Comparison of ENCODE assay signal across 26 mouse cellular contexts in the genomic region with DNA sequence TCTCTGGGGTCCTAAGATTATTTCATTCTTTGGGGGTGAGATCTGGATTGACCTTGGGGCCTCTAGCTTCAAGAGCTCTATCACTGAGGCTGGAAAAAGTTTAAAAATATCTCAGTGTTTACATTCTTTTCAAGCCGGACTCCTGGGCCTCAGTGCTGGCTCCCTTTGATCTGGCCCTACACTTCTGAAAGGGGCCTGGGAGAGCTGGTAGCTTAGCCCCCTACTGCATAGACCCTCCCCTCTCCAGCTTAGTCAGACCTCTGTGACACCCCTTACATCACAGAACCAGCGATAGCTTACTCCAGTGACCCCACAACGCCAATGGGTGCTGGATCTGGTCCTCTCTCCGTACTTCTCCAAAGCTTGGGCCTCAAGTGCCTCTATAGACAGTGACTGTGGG. TPM values are rescaled to one million over a fixed set of nuclear protein-coding genes. Genes with fewer than 3 reads are reported as not detected.
DNase-seq lines count a peak whose midpoint lies in the region; ATAC-seq and TF ChIP-seq lines count a peak whose summit lies in the region.
"Had no signal": no experiment of that assay in that cellular context is flagged by ENCODE, and none has a peak within 500 bp of the region (broad histone marks: within the 10 kb centered on the region; RNA-seq: fewer than 3 reads in every experiment).

No protein-coding gene starts in this region.

- 0 out of 2 replicates have a peak, but pooled peaks have one; percentile 8 for TF ChIP-seq EP300 in lung, postnatal 0 days (IDR thresholded peaks at IDR 0.05)

- no peak for DNase-seq in gastrocnemius, adult 2 months
- DNase-seq in gastrocnemius, postnatal 36 days = no peak
- DNase-seq in heart, adult 8-10 months (ENCODE audit: low spot score) = no peak
- DNase-seq in lung, postnatal 0 days (ENCODE audit: low spot score) = peak; percentile 21
- no peak for DNase-seq in lung, postnatal 25 days (ENCODE audit: low spot score)
- no peak for DNase-seq in layer of hippocampus, adult 11-12 months (ENCODE audit: low spot score)
- DNase-seq: adrenal gland, postnatal 10 days; cerebellum, adult 18-20 months; cerebellum, postnatal 14 days; gastrocnemius, postnatal 14 days; kidney, postnatal 36 days; layer of hippocampus, adult 9-11 months; right cerebral cortex, postnatal 14 days; thymus, postnatal 25 days had no signal

- H3K9me3 ChIP-seq in heart, embryonic 14.5 days (ENCODE audit: control insufficient read depth, low read length) = no peaks in the 10 kb centered on the region
- no peaks in the 10 kb centered on the region for H3K9me3 ChIP-seq in lung, postnatal 0 days (ENCODE audit: low read length)
- H3K9me3 ChIP-seq: forebrain, embryonic 10.5 days; hindbrain, embryonic 15.5 days; limb, embryonic 13.5 days; liver, embryonic 12.5 days; midbrain, embryonic 15.5 days; neural tube, embryonic 12.5 days had no signal

- H3K27me3 ChIP-seq in heart, embryonic 14.5 days (ENCODE audit: control insufficient read depth, insufficient read depth, low read length) = no peaks in the 10 kb centered on the region
- no peaks in the 10 kb centered on the region for H3K27me3 ChIP-seq in lung, postnatal 0 days (replicated peaks; ENCODE audit: insufficient read depth, low read length)
- H3K27me3 ChIP-seq: hindbrain, embryonic 15.5 days; limb, embryonic 13.5 days; midbrain, embryonic 15.5 days; neural tube, embryonic 12.5 days had no signal

- TF ChIP-seq CTCF in gastrocnemius, adult 2 months (IDR thresholded peaks at IDR 0.05) = no peak
- TF ChIP-seq CTCF in lung, postnatal 0 days (IDR thresholded peaks at IDR 0.05) = no peak

- H3K36me3 ChIP-seq in heart, embryonic 14.5 days (ENCODE audit: control insufficient read depth, insufficient read depth, low read length) = no peaks in the 10 kb centered on the region
- H3K36me3 ChIP-seq in lung, postnatal 0 days (ENCODE audit: insufficient read depth, low read length) = no peaks in the 10 kb centered on the region
- H3K36me3 ChIP-seq: forebrain, embryonic 10.5 days; hindbrain, embryonic 15.5 days; limb, embryonic 13.5 days; liver, embryonic 12.5 days; midbrain, embryonic 15.5 days; neural tube, embryonic 12.5 days had no signal

- no peak overlapping the region for H3K4me3 ChIP-seq in gastrocnemius, adult 2 months
- no peak overlapping the region for H3K4me3 ChIP-seq in heart, embryonic 14.5 days (ENCODE audit: control insufficient read depth in 1 of 2, insufficient read depth in 1 of 2, low read depth in 1 of 2, low read length in 2 of 2)
- H3K4me3 ChIP-seq in lung, postnatal 0 days (ENCODE audit: low read depth, low read length) = no peak overlapping the region
- H3K4me3 ChIP-seq: forebrain, embryonic 10.5 days; hindbrain, embryonic 15.5 days; limb, embryonic 13.5 days; liver, embryonic 12.5 days; midbrain, embryonic 15.5 days; neural tube, embryonic 12.5 days had no signal

- 21% methylated on average over 4 of the region's 4 CpGs for WGBS in heart, embryonic 14.5 days
- WGBS in lung, postnatal 0 days = 9% methylated on average over 4 of the region's 4 CpGs

- H3K27ac ChIP-seq in gastrocnemius, adult 2 months = peak overlapping the region; percentile 68
- peak overlapping the region; percentile 95 to 99 for H3K27ac ChIP-seq in heart, embryonic 14.5 days (replicated peaks in 1 of 2; ENCODE audit: control insufficient read depth in 1 of 2, insufficient read depth in 1 of 2, low read depth in 2 of 2, low read length in 2 of 2)
- H3K27ac ChIP-seq in lung, postnatal 0 days (ENCODE audit: low read length) = no peak overlapping the region
- H3K27ac ChIP-seq: forebrain, embryonic 10.5 days; hindbrain, embryonic 15.5 days; limb, embryonic 13.5 days; liver, embryonic 12.5 days; midbrain, embryonic 15.5 days; neural tube, embryonic 12.5 days had no signal

- H3K9ac ChIP-seq in heart, embryonic 14.5 days (ENCODE audit: low read length) = peak overlapping the region; percentile 13; the same call in 1 of the 2 replicates
- no peak overlapping the region for H3K9ac ChIP-seq in lung, postnatal 0 days (replicated peaks; ENCODE audit: low read depth)
- H3K9ac ChIP-seq: hindbrain, embryonic 15.5 days; limb, embryonic 13.5 days; liver, embryonic 12.5 days; midbrain, embryonic 15.5 days; neural tube, embryonic 12.5 days had no signal

- peak overlapping the region; percentile 68 for H3K4me2 ChIP-seq in heart, embryonic 14.5 days (ENCODE audit: low read length)
- H3K4me2 ChIP-seq in lung, postnatal 0 days (replicated peaks; ENCODE audit: low read depth, low read length) = no peak overlapping the region
- H3K4me2 ChIP-seq: hindbrain, embryonic 15.5 days; limb, embryonic 13.5 days; liver, embryonic 12.5 days; midbrain, embryonic 15.5 days; neural tube, embryonic 12.5 days had no signal

- peaks cover 54 to 71% of the 10 kb centered on the region in 2 experiments for H3K4me1 ChIP-seq in heart, embryonic 14.5 days (ENCODE audit: control insufficient read depth in 2 of 2, insufficient read depth in 2 of 2, low read length in 2 of 2)
- H3K4me1 ChIP-seq in lung, postnatal 0 days (ENCODE audit: insufficient read depth, low read depth, low read length) = 0 out of 2 replicates have a peak, but pooled peaks cover 5% of the 10 kb centered on the region
- H3K4me1 ChIP-seq: forebrain, embryonic 10.5 days; hindbrain, embryonic 15.5 days; liver, embryonic 12.5 days; midbrain, embryonic 15.5 days had no signal

- intact Hi-C loops in gastrocnemius, adult 2 months (cut with DNase I) = no loop called here
- intact Hi-C loops in gastrocnemius, postnatal 36 days (cut with DNase I) = no loop called here

- ATAC-seq in heart, embryonic 14.5 days (ENCODE audit: insufficient number of reproducible peaks, insufficient read depth, low FRiP score, low read depth) = peak; percentile 23; the same call in 1 of the 2 replicates
- ATAC-seq in lung, postnatal 0 days = peak; percentile 52
- ATAC-seq: forebrain, embryonic 16.5 days; liver, embryonic 12.5 days; midbrain, embryonic 15.5 days had no signal

RNA-seq across cellular contexts. Expression of gene Cdh16, which starts 12.6 kb away (rescaled TPM):
- total RNA-seq in gastrocnemius, adult 2 months (2021) = not detected
- total RNA-seq in gastrocnemius, postnatal 36 days (2021) = not detected
- polyA plus RNA-seq in heart, embryonic 14.5 days (2014; fragmentation: Nextera tagmentation; extraction: Ambion mirVana) = 21.5 and 26.4 TPM in 2 replicates
- 1 to 10 TPM; 3.7 to 8.2 (median 6.5) TPM for total RNA-seq in heart, adult 8-10 months (2022)
- 13.8 and 17.2 TPM in 2 replicates for polyA plus RNA-seq in lung, postnatal 0 days (2015; fragmentation: Nextera tagmentation; extraction: Ambion mirVana)
- total RNA-seq: gastrocnemius, postnatal 14 days; hematopoietic stem cell, adult 5-6 weeks; left cerebral cortex, adult 18-20 months; left cerebral cortex, postnatal 25 days had no signal
- polyA plus RNA-seq: embryonic facial prominence, embryonic 11.5 days; forebrain, embryonic 10.5 days; forebrain, embryonic 16.5 days; hindbrain, embryonic 15.5 days; limb, embryonic 13.5 days; midbrain, embryonic 15.5 days; neural tube, embryonic 12.5 days had no signal

RNA-seq across cellular contexts. Expression of gene Rrad, which starts 19.5 kb away (rescaled TPM):
- 1 to 10 TPM; 2.8 to 3.1 TPM for total RNA-seq in gastrocnemius, adult 2 months (2021)
- 1 to 10 TPM; 2.2 to 2.9 TPM for total RNA-seq in gastrocnemius, postnatal 36 days (2021)
- 338 and 417 TPM in 2 replicates for polyA plus RNA-seq in heart, embryonic 14.5 days (2014; fragmentation: Nextera tagmentation; extraction: Ambion mirVana)
- total RNA-seq in heart, adult 8-10 months (2022) = 100 to 1,000 TPM; 215 to 381 (median 317) TPM
- polyA plus RNA-seq in lung, postnatal 0 days (2015; fragmentation: Nextera tagmentation; extraction: Ambion mirVana) = 19.9 and 22.6 TPM in 2 replicates

RNA-seq across cellular contexts. Expression of gene Pdp2, which starts 20.4 kb away (rescaled TPM):
- 1 to 10 TPM; 4.0 to 4.6 TPM for total RNA-seq in gastrocnemius, adult 2 months (2021)
- 1 to 10 TPM; 4.2 to 7.4 TPM for total RNA-seq in gastrocnemius, postnatal 36 days (2021)
- polyA plus RNA-seq in heart, embryonic 14.5 days (2014; fragmentation: Nextera tagmentation; extraction: Ambion mirVana) = 5.4 and 6.4 TPM in 2 replicates
- total RNA-seq in heart, adult 8-10 months (2022) = 10 to 100 TPM; 24.1 to 44.1 (median 34.9) TPM
- polyA plus RNA-seq in lung, postnatal 0 days (2015; fragmentation: Nextera tagmentation; extraction: Ambion mirVana) = 5.9 and 6.0 TPM in 2 replicates

RNA-seq across cellular contexts. Expression of gene Ciao2b, which starts 30.2 kb away (rescaled TPM):
- total RNA-seq in gastrocnemius, adult 2 months (2021) = 10 to 100 TPM; 33.8 to 42.3 TPM
- total RNA-seq in gastrocnemius, postnatal 36 days (2021) = 10 to 100 TPM; 29.1 to 29.4 TPM
- 198 and 201 TPM in 2 replicates for polyA plus RNA-seq in heart, embryonic 14.5 days (2014; fragmentation: Nextera tagmentation; extraction: Ambion mirVana)
- total RNA-seq in heart, adult 8-10 months (2022) = 10 to 100 TPM; 65.5 to 84.7 (median 73.7) TPM
- 70.2 and 72.9 TPM in 2 replicates for polyA plus RNA-seq in lung, postnatal 0 days (2015; fragmentation: Nextera tagmentation; extraction: Ambion mirVana)

Comparison
In these comparisons a context has a peak if more than half of its experiments do, and no peak if none do; other contexts are left out.
1. RNA of gene Cdh16, which starts 12.6 kb away (total RNA-seq): 3.7 to 8.2 TPM in heart, adult 8-10 months; not detected in gastrocnemius, postnatal 36 days and not detected in gastrocnemius, adult 2 months; every median in the first group is over 4 times any median in the second.
2. RNA of gene Rrad, which starts 19.5 kb away (total RNA-seq): 215 to 381 TPM in heart, adult 8-10 months; 2.8 to 3.1 TPM in gastrocnemius, adult 2 months and 2.2 to 2.9 TPM in gastrocnemius, postnatal 36 days; every median in the first group is over 10 times any median in the second.